Mouse (Mus musculus) T-helper 1 cell (primary cell): Measurements from ENCODE around the gene Mrps18c.

Experiments used
- in situ Hi-C: fragments of 300-600 bp; cut with MboI, MseI; formaldehyde crosslinking; loops from one replicate; pipeline ENCODE4 v1.15.1; 2025; ENCODE audit warnings: high pct_unique_total_duplicates

Mrps18c gene

GRCm38 (mm10) chr5:100798165-100798860 lies at the start of gene Mrps18c, which contains the start of gene Helq:
Gene Mrps18c, plus strand, starts transcription at chr5:100798627.
Gene Helq, minus strand, starts transcription at chr5:100798598.
- in situ Hi-C loops, result loop anchor here (10.0 kb wide), 1 partner anchor 114 kb away; no protein-coding TSS in a partner anchor

GRCm38 (mm10) chr5:100750617-100751255 lies 47.7 kb upstream of the Mrps18c start:
- in situ Hi-C loops, result no loop called here

- in situ Hi-C loops, result no loop called here
These were observed 46.8 kb upstream of the Mrps18c start for GRCm38 (mm10) chr5:100751655-100752054.

GRCm38 (mm10) chr5:100753407-100753806 lies 45.0 kb upstream of the Mrps18c start:
- in situ Hi-C loops, result no loop called here

GRCm38 (mm10) chr5:100758121-100758520 lies 40.3 kb upstream of the Mrps18c start:
- in situ Hi-C loops, result no loop called here

- in situ Hi-C loops, result no loop called here
These were observed 38.3 kb upstream of the Mrps18c start for GRCm38 (mm10) chr5:100760049-100760663.

- in situ Hi-C loops, result no loop called here
These were observed 36.7 kb upstream of the Mrps18c start for GRCm38 (mm10) chr5:100761736-100762135.

GRCm38 (mm10) chr5:100766026-100766425 lies 32.4 kb upstream of the Mrps18c start:
- in situ Hi-C loops, result no loop called here

GRCm38 (mm10) chr5:100771575-100771974 lies 26.9 kb upstream of the Mrps18c start:
- in situ Hi-C loops, result loop anchor here (10.0 kb wide), 1 partner anchor 407 kb away; no protein-coding TSS in a partner anchor

GRCm38 (mm10) chr5:100775778-100776404 lies 22.5 kb upstream of the Mrps18c start:
- in situ Hi-C loops, result loop anchor here (10.0 kb wide), 1 partner anchor 411 kb away; no protein-coding TSS in a partner anchor

- in situ Hi-C loops, result loop anchor here (10.0 kb wide), 1 partner anchor 412 kb away; no protein-coding TSS in a partner anchor
These were observed 21.5 kb upstream of the Mrps18c start for GRCm38 (mm10) chr5:100776900-100777299.

GRCm38 (mm10) chr5:100779002-100779401 lies 19.4 kb upstream of the Mrps18c start:
- in situ Hi-C loops, result loop anchor here (10.0 kb wide), 1 partner anchor 414 kb away; no protein-coding TSS in a partner anchor

- in situ Hi-C loops, result no loop called here
These were observed 10.9 kb upstream of the Mrps18c start for GRCm38 (mm10) chr5:100787527-100787926.

- in situ Hi-C loops, result loop anchor here (10.0 kb wide), 1 partner anchor 107 kb away; no protein-coding TSS in a partner anchor
These were observed 6.2 kb upstream of the Mrps18c start for GRCm38 (mm10) chr5:100792261-100792660.

- in situ Hi-C loops, result loop anchor here (10.0 kb wide), 1 partner anchor 109 kb away; no protein-coding TSS in a partner anchor
These were observed 4.3 kb upstream of the Mrps18c start for GRCm38 (mm10) chr5:100794084-100794483.

- in situ Hi-C loops, result loop anchor here (25.0 kb wide), 1 partner anchor 856 kb away; no protein-coding TSS in a partner anchor
These were observed 19.9 kb downstream of the Mrps18c start for GRCm38 (mm10) chr5:100818341-100818740.

GRCm38 (mm10) chr5:100819568-100820480 lies 21.4 kb downstream of the Mrps18c start:
- in situ Hi-C loops, result loop anchor here (5.0 to 25.0 kb wide), 2 partner anchors 92 to 858 kb away; no protein-coding TSS in a partner anchor

GRCm38 (mm10) chr5:100820483-100821184 lies 22.2 kb downstream of the Mrps18c start, which contains the start of gene Abraxas1:
Gene Abraxas1, minus strand, starts transcription at chr5:100820965.
- in situ Hi-C loops, result loop anchor here (5.0 to 25.0 kb wide), 2 partner anchors 92 to 858 kb away; no protein-coding TSS in a partner anchor

GRCm38 (mm10) chr5:100821375-100821774 lies 22.9 kb downstream of the Mrps18c start:
- in situ Hi-C loops, result loop anchor here (5.0 to 25.0 kb wide), 2 partner anchors 91 to 859 kb away; no protein-coding TSS in a partner anchor
